Mouse (Mus musculus) G1E-ER4 (cell line): ENCODE results near the gene Olfr1346. TPM values are rescaled to one million over a fixed set of nuclear protein-coding genes. Genes with fewer than 3 reads are reported as not detected.

Source experiments
- GATA1 ChIP-seq: IDR thresholded peaks from one replicate; pipeline ENCODE4 v1.8.0; 2012; ENCODE audit warnings: low read length, inconsistent platforms
- polyA plus RNA-seq: library from polyadenylated mRNA; stranded (reverse); fragments of >175 nt; gene quantifications from 2 replicates; pipeline ENCODE4 v1.2.3, GENCODE M21; 2012

Gene Olfr1346
- not detected in 2 replicates for polyA plus RNA-seq

DNA sequence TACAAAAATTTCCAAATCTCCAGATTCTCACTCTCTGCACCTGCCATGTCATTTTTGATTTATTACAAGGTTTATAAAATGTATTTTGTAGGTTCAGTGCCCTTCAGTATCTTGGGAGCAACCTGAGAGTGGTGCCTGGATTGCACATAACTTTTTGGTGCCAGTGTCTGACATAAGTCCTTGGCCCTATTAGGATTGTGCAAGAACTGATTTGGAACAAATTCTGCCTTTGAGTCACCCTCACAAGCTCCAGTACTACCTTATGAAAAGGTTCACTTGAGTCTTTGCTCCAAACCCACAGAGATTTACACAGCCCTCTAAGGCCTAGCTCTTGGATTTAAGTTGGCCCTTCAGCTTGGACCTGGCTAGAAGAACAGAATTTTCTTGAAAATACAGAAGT lies at the start of gene Olfr1346:
Gene Olfr1346 (plus strand): TSS at position 151 of the 400 bp plus-strand sequence.
- TF ChIP-seq GATA1: no peak

- TF ChIP-seq GATA1: no peak
These were observed 47.0 kb upstream of the Olfr1346 start for GRCm38 (mm10) chr7:6419894-6420293.

- no peak for TF ChIP-seq GATA1
These were observed 37.5 kb upstream of the Olfr1346 start for GRCm38 (mm10) chr7:6429381-6429780.

- TF ChIP-seq GATA1: no peak
These were observed 36.6 kb upstream of the Olfr1346 start for GRCm38 (mm10) chr7:6430342-6430741.

GRCm38 (mm10) chr7:6438388-6438787 lies 28.5 kb upstream of the Olfr1346 start, which contains the start of gene Olfr1344:
Olfr1344 (plus strand) TSS chr7:6438688.
- no peak for TF ChIP-seq GATA1

- TF ChIP-seq GATA1: no peak
These were observed 25.7 kb upstream of the Olfr1346 start for GRCm38 (mm10) chr7:6441173-6441572.

DNA sequence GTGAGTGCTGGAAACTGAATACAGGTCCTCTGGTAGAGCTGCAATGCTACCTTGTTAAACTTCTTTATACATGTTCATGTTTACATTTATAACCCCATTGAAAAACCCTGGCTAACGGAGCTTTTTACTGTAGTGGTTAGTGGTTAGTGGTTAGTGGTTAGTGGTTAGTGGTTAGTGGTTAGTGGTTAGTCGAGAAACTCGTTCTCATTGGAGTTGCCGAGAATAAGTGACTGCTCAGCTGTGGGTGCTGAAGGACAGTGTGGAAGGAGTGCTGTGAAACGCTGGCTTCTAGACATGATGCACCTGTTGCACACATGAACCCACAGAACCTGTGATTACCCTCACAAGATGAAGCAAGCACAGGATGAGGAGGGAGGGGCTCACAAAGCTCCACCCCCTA lies 19.1 kb upstream of the Olfr1346 start:
- no peak for TF ChIP-seq GATA1

DNA sequence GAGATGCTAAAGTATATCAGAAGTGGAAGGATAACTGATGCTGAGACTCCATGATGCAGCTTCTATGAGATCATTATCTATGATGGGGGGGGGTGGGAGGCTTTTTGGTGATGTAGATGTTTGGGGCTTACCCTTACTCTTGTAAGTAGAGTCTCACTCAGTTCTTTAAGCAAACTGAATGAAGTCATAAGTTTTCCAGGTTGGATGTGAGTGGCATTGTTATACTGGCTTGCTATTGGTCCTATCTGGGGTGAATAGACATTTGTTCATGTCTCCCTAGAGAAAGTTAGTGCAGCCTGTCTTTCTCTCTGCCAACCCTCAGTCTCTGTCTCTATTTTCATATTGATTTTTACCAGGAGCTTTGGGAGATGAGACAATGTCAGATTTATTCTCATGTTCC lies 11.0 kb upstream of the Olfr1346 start, which contains the start of gene Olfr1336:
Gene Olfr1336 (plus strand): TSS at position 301 of the 400 bp plus-strand sequence.
- TF ChIP-seq GATA1: no peak

DNA sequence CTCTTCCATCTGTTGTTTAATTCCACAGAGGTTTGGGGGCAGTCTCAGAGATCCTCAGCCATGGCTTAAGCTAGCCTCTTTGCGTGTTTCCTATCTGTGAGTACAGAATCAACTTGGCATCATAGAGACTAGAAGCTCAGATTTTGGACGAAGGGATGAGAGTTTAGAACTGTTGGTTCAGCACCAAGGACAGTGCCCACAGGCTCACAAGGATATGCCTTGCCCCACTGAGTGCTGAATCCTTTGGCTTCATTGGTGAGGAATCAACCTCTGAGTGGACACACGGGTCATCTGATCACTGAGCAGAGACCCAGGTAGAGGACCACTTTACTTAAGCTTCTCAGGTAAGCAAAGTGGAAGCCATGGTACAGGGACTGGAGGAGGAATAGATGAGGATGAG lies 10.5 kb upstream of the Olfr1346 start:
- TF ChIP-seq GATA1: no peak

DNA sequence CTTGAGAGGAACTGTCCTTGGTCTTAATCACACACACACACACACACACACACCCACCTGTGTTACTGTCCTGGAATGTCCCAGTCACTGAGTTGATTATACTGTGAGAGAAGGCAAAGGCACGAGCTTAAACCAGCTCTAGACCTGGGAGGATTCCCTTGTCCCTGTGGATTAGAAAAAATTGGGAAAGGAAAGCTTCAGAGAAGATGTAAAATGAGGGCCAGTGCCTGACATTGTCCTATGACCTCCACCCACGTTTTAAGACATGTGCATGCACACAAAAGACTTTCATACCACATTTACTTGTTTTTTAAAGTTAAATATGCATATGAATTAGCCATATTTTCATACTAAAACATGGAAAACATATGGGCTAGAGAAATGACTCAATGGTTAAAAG lies 19.9 kb downstream of the Olfr1346 start, which contains the start of gene Olfr5:
Gene Olfr5 (minus strand): TSS at position 101 of the 400 bp plus-strand sequence.
- no peak for TF ChIP-seq GATA1

DNA sequence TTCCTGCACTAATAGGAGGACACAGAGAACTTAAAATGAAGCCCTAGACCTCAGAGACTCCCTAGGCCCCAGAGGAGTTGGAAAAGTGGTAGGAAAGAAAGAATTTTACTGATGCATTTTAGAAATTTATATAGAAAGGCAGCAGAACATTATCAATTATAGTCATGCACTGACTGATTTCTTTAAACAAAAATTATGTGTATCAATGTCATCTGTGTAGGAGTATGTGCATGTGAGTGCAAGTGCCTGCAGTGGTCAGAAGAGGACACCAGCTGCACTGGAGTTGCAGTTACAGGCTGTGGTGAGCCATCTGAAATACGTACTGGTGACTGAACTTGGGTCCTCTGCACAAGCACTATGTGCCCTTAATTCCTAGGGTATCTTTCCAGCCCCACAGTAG lies 32.8 kb downstream of the Olfr1346 start, which contains the start of gene Olfr1347:
Gene Olfr1347 (minus strand): TSS at position 101 of the 400 bp plus-strand sequence.
- no peak for TF ChIP-seq GATA1

DNA sequence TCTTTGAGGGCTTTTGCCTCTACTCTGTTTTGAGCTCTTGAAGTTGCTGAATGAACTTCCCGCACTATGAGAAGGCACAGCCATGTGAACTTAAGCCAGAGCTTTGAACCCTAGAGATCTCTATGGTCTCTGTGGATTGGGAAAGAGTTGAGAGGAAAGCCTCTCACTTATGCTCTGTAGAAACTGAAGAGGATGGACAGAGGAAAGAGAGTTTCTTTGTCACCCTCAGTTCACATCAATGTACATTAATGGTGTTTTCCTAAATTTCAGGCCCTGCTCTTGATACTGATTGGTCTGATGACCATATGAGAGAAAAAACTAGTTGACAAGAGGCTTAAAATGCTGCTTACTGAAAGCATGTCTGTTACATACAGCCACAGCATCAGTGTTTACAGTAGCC lies 41.7 kb downstream of the Olfr1346 start, which contains the start of gene Olfr1348:
Gene Olfr1348 (minus strand): TSS at position 101 of the 400 bp plus-strand sequence.
- TF ChIP-seq GATA1: no peak

DNA sequence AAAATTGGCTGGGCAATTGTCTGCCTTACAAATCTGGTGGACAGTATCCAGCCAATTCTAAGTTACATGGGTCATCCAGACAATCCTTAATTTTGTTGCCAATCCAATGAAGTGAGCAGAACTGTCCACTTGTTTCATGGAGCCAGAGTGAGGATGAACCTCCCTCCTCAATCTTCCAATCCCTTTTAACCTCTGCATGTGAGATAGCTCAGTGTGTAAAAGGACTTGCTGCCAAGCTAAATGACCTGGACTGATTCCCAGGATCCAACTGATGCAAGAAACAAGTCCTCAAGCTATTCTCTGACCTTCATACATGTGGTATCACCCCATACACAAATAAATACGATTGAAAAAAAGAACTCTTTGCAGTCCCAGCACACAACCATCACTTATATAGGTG lies 54.8 kb downstream of the Olfr1346 start:
- TF ChIP-seq GATA1: no peak

DNA sequence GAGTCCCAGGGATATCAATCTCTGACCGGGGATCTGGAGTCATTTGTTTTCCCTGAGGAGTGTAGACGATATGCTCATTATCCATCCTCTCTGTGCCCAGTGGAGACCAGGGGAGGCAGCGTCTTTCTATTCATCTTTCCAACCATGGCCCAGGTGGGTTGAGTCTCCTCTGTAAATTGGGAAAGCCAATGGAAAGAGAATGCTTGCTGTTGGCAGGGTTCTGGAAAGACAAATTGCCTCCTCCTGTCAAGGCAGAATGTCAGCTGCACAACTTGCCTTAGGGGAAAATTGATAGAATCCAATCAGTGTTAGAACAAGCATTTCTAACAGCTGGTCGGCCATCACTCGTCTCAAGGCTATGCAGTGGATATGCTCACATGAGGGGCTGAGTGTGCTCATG lies 55.9 kb downstream of the Olfr1346 start, which contains the start of gene Olfr1349:
Gene Olfr1349 (minus strand): TSS at position 101 of the 400 bp plus-strand sequence.
- no peak for TF ChIP-seq GATA1

DNA sequence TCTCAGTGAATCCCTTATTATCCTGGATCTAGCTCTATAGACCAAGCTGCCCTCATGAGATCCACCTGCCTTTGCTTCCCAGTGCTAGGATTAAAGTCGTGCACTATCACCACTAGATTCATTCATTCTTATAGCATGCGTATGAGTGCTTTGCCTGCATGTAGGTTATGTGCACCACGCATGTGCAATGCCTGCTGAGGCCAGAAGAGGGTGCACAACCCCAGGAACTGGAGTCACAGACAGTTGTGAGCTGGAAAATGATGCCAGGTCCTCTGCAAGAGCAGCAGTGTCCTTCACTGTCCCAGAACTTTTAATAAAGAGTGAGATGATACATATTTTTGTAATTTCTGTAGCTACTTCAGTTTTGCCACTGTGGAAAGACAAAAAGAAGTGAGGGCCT lies 58.1 kb downstream of the Olfr1346 start:
- no peak for TF ChIP-seq GATA1

DNA sequence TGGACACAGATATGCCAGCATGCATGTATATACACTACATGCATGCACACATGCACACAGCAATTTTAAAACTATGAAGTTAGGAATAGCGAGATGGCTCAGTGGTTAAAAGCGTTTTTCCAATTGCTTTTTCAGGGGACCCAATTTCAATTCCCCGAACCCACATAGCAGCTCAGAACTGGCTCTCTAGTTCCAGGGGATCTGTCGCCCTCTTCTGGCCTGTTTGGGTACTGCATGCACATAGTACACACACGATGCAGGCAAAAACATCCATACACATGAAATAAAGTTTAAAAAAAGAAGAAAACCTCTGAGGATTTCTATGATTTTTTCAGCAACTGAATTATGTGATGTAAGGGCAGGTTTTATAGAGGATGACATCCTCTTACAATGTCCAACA lies 59.2 kb downstream of the Olfr1346 start:
- TF ChIP-seq GATA1: no peak

Other genes starting within 250 kb of the Olfr1346 start
- gene Zscan5b, start 244.8 kb upstream of the Olfr1346 start, polyA plus RNA-seq: not detected in 2 replicates
- not detected in 2 replicates for gene Epp13, start 214.4 kb upstream of the Olfr1346 start, polyA plus RNA-seq
- 0.16 and 1.4 TPM in 2 replicates for gene Zfp667, start 180.5 kb upstream of the Olfr1346 start, polyA plus RNA-seq
- gene Zfp583, start 135.8 kb upstream of the Olfr1346 start, polyA plus RNA-seq: not detected in 2 replicates
- not detected in 2 replicates for gene Gm3854, start 123.3 kb upstream of the Olfr1346 start, polyA plus RNA-seq
- gene Zfp78, start 103.8 kb upstream of the Olfr1346 start, polyA plus RNA-seq: 0.02 TPM in 1 of 2 replicates, not detected in the other
- gene Zfp28, start 83.8 kb upstream of the Olfr1346 start, polyA plus RNA-seq: 0.64 and 0.66 TPM in 2 replicates
- not detected in 2 replicates for gene Smim17, start 68.4 kb upstream of the Olfr1346 start, polyA plus RNA-seq
- not detected in 2 replicates for gene Gm20715, start 56.8 kb upstream of the Olfr1346 start, polyA plus RNA-seq
- gene Olfr1344, start 28.4 kb upstream of the Olfr1346 start, polyA plus RNA-seq: not detected in 2 replicates
- not detected in 2 replicates for gene Olfr1336, start 10.9 kb upstream of the Olfr1346 start, polyA plus RNA-seq
- gene Olfr5, start 19.8 kb downstream of the Olfr1346 start, polyA plus RNA-seq: not detected in 2 replicates
- gene Olfr1347, start 32.7 kb downstream of the Olfr1346 start, polyA plus RNA-seq: not detected in 2 replicates
- gene Olfr1348, start 41.6 kb downstream of the Olfr1346 start, polyA plus RNA-seq: not detected in 2 replicates
- gene Olfr1349, start 55.8 kb downstream of the Olfr1346 start, polyA plus RNA-seq: not detected in 2 replicates
- not detected in 2 replicates for gene Olfr1350, start 97.7 kb downstream of the Olfr1346 start, polyA plus RNA-seq
- gene Zim1, start 229.3 kb downstream of the Olfr1346 start, polyA plus RNA-seq: not detected in 2 replicates